Mouse (Mus musculus) liver, embryonic 13.5 days (tissue): ENCODE results near the gene Car14. TPM values are rescaled to one million over a fixed set of nuclear protein-coding genes. Genes with fewer than 3 reads are reported as not detected.
A peak's percentile ranks its signal among the peaks of the same experiment; 100 is the strongest.
"Not testable (repeated sequence)": the region's sequence is repeated elsewhere in the genome, so short reads cannot be mapped to it uniquely, and the experiment has no call there.

ENCODE experiments used
- ATAC-seq: fragments of 200-750 bp; cut with Nextera tagmentation; 2 replicates; pipeline ENCODE4 v1.8.0; 2017; ENCODE audit warnings: low read depth, mild to moderate bottlenecking, moderate number of reproducible peaks, moderate library complexity
- DNase-seq: peaks from one replicate; pipeline ENCODE4 v3.0.0; 2022
- H3K27ac ChIP-seq: fragments of 300-500 bp; sonication (generic); 2 replicates; pipeline ENCODE4 v1.5.1; 2015; ENCODE audit warnings: moderate library complexity, mild to moderate bottlenecking, inconsistent platforms
- H3K27me3 ChIP-seq: fragments of 300-500 bp; sonication (generic); 2 replicates; pipeline ENCODE4 v1.6.1; 2015; ENCODE audit warnings: mild to moderate bottlenecking, inconsistent platforms
- H3K36me3 ChIP-seq: fragments of 300-500 bp; sonication (generic); 2 replicates; pipeline ENCODE4 v1.6.1; 2015; ENCODE audit warnings: mild to moderate bottlenecking, inconsistent platforms
- H3K4me1 ChIP-seq: fragments of 300-500 bp; sonication (generic); replicated peaks from 2 replicates; pipeline ENCODE4 v1.6.1; 2015; ENCODE audit warnings: inconsistent platforms
- H3K4me2 ChIP-seq: fragments of 300-500 bp; sonication (generic); 2 replicates; pipeline ENCODE4 v1.6.1; 2015; ENCODE audit warnings: inconsistent platforms, mild to moderate bottlenecking, moderate library complexity
- H3K4me3 ChIP-seq: fragments of 300-500 bp; sonication (generic); replicated peaks from 2 replicates; pipeline ENCODE4 v1.5.1; 2015; ENCODE audit warnings: mild to moderate bottlenecking, inconsistent platforms
- H3K9ac ChIP-seq: fragments of 300-500 bp; sonication (generic); 2 replicates; pipeline ENCODE4 v1.6.1; 2015; ENCODE audit warnings: mild to moderate bottlenecking, inconsistent platforms
- H3K9me3 ChIP-seq: fragments of 300-500 bp; sonication (generic); replicated peaks from 2 replicates; pipeline ENCODE4 v1.6.1; 2016; ENCODE audit warnings: inconsistent platforms
- WGBS: fragments of 180-500 bp; shearing (Covaris S2); methylation state at CpG from one replicate; pipeline ENCODE4 v1.1.7; 2015; ENCODE audit not compliant: insufficient replicate concordance; 5-methylcytosine and 5-hydroxymethylcytosine counted together
- polyA plus RNA-seq: library from polyadenylated mRNA; unstranded; fragments of >200 nt; fragmentation: Nextera tagmentation; extraction: Ambion mirVana; gene quantifications from 2 replicates; pipeline ENCODE4 v1.2.1, GENCODE M21; 2015

The Car14 gene
- polyA plus RNA-seq = 10.3 and 10.8 TPM in 2 replicates

DNA sequence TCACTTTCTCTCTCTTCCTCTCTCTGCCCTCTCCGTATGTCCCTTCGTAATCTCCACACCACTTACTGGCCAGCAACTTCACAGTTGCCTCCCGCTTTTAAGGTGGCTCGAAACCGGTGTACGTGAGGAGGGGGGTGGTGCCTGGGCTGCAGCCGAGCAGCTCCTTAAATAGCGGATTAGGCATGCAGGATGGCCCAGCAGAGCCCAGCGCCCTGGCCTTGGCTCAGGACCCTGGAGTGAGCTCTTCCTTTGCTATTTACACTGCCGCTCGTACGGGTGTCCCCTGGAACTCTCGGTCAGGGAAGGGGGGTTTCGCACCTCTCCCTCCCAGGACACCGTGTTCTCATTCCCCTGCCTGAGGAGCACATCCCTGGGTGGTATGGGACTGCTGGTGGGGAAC is at the start of gene Car14:
Gene Car14, minus strand, starts transcription at position 124 of the 400 bp plus-strand sequence.
- Histone ChIP-seq H3K27me3 (peaks cover 89% of the 10 kb centered on the region), H3K36me3 (no peaks in the 10 kb centered on the region), H3K4me3 (peak within 1 kb of the TSS; percentile 41), H3K9ac (peak within 1 kb of the TSS; percentile 52; the same call in 1 of the 2 replicates), H3K9me3 (no peaks in the 10 kb centered on the region), H3K4me2 (peak within 1 kb of the TSS; percentile 64), H3K4me1 (peaks cover 38% of the 10 kb centered on the region), H3K27ac (peak within 1 kb of the TSS; percentile 70)
- DNase-seq (no peak), ATAC-seq (no peak; the same call in 1 of the 2 replicates)
- 2% methylated on average over 15 of the region's 15 CpGs for WGBS

- 58% methylated on average over 3 of the region's 3 CpGs for WGBS
- H3K9ac ChIP-seq = no peak overlapping the region
These were observed 49.0 kb upstream of the Car14 start for GRCm38 (mm10) chr3:95953522-95953921.

DNA sequence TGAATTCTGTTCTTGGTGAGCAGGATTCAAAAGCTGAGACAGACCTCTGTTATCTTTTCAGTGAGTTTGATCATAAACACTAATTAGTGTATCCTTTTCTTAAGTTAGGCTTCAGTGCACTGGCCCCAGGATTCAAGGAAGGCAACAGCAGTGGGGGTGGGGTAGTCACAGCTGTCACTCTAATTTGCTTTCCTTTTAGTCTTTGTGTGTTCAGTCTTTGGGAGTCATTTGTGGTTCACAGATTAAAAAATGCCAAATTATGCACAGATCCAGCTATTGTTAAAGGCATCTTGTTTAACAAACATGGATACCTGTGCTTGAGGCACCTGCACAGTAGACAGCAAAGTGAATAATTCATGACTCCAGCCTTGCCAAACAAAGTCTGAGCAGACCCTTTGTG is 48.5 kb upstream of the Car14 start:
- no peaks in the 10 kb centered on the region for H3K27me3 ChIP-seq
- H3K9ac ChIP-seq = no peak overlapping the region
- peaks cover 60% of the 10 kb centered on the region for H3K4me1 ChIP-seq
- no peak for DNase-seq
- H3K4me3 ChIP-seq = no peak overlapping the region
- H3K4me2 ChIP-seq = no peak overlapping the region
- no peak for ATAC-seq
- no peaks in the 10 kb centered on the region for H3K9me3 ChIP-seq
- H3K36me3 ChIP-seq = peaks cover 8% of the 10 kb centered on the region; the same call in 1 of the 2 replicates
- H3K27ac ChIP-seq = no peak overlapping the region

More at GRCm38 (mm10) chr3:95953522-95953921, 49.0 kb upstream of the Car14 start:
- ATAC-seq = no peak
- no peak overlapping the region for H3K4me3 ChIP-seq
- H3K27me3 ChIP-seq = no peaks in the 10 kb centered on the region
- no peak overlapping the region for H3K27ac ChIP-seq
- H3K4me1 ChIP-seq = peaks cover 63% of the 10 kb centered on the region
- H3K9me3 ChIP-seq = no peaks in the 10 kb centered on the region
- no peak for DNase-seq
- H3K4me2 ChIP-seq = no peak overlapping the region
- H3K36me3 ChIP-seq = peaks cover 3% of the 10 kb centered on the region; the same call in 1 of the 2 replicates

DNA sequence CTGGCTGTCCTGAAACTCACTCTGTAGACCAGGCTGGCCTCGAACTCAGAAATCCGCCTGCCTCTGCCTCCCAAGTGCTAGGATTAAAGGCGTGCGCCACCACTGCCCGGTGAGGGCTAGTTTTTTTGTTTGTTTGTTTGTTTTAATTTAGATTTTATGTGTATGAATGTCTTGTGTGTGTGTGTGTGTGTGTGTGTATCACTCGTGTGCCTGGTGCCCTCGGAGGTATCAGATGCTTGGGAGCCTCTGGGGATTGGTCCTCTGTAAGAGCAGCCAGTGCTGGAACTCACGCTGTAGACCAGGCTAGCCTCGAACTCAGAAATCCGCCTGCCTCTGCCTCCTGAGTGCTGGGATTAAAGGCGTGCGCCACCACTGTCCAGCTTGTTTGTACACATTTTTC is 47.1 kb upstream of the Car14 start:
- H3K9me3 ChIP-seq, DNase-seq, H3K27me3 ChIP-seq: not testable (repeated sequence)
- Histone ChIP-seq H3K36me3 (peaks cover 19% of the 10 kb centered on the region), H3K27ac (peak overlapping the region; percentile 91), H3K9ac (peak overlapping the region; percentile 78), H3K4me1 (peaks cover 52% of the 10 kb centered on the region), H3K4me3 (peak overlapping the region; percentile 72), H3K4me2 (peak overlapping the region; percentile 71)
- 55% methylated on average over 12 of the region's 12 CpGs for WGBS
- ATAC-seq = 0 out of 2 replicates have a peak, but pooled peaks have one; percentile 5

- ATAC-seq (peak; percentile 93), DNase-seq (peak; percentile 79)
- Histone ChIP-seq H3K9me3 (no peaks in the 10 kb centered on the region), H3K36me3 (peaks cover 25% of the 10 kb centered on the region), H3K9ac (peak overlapping the region; percentile 78), H3K27ac (peak overlapping the region; percentile 91), H3K4me2 (peak overlapping the region; percentile 71), H3K27me3 (no peaks in the 10 kb centered on the region), H3K4me1 (peaks cover 46% of the 10 kb centered on the region), H3K4me3 (peak overlapping the region; percentile 72)
- WGBS = under 1% methylated on average over 49 of the region's 49 CpGs
These were observed 46.5 kb upstream of the Car14 start for GRCm38 (mm10) chr3:95950763-95951551.

DNA sequence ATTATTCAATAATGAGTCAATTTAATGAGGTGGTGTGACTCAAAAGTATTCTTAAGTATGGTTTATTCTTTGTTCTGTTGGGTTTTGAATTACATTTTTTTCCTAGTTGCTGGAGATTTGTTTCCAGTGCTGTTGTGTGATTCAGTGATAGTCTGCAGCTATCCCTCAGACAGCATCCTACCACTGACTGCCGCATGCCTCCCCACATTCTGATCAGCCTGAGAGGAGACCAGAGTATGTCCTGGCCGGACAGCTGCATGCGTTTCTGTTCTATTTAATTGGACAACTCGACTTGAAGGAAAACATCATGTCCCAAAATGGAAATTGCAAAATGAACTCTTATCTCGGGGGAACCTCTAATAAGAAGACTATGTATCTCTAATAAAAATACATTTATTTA is 43.8 kb upstream of the Car14 start:
- 82% methylated on average over 5 of the region's 5 CpGs for WGBS
- DNase-seq = no peak
- Histone ChIP-seq H3K9me3 (no peaks in the 10 kb centered on the region), H3K4me1 (peaks cover 30% of the 10 kb centered on the region), H3K4me3 (no peak overlapping the region), H3K36me3 (peaks cover 50% of the 10 kb centered on the region), H3K27me3 (no peaks in the 10 kb centered on the region), H3K4me2 (no peak overlapping the region), H3K9ac (no peak overlapping the region), H3K27ac (no peak overlapping the region)
- ATAC-seq = no peak

DNA sequence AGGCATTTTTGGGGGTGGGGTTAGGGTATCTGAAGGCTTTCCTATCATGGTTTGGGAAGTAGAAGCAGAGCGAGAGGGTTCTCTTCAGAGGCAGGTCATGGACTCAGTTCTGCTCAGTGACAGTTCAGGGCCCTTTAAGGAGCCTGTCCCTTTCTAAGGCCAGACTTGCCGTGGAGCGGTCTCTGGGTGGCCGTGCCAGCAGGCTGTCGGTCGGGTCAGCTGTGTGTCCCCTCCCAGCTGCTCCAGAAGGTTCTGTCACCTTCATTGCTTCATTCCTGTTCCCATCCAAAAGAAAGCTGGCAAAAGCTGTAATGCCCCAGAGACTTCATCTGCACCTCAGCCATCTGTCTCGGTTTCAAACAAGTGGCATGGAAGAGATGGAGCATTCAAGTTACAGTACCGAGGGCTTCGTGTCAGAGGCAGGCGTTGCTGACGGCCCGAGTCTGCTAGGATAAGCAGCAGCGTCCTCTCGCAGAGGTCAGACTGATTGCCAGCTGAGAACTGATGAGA is 41.3 kb upstream of the Car14 start:
- Histone ChIP-seq H3K27ac (no peak overlapping the region), H3K27me3 (no peaks in the 10 kb centered on the region), H3K9me3 (no peaks in the 10 kb centered on the region), H3K4me3 (no peak overlapping the region), H3K36me3 (peaks cover 75% of the 10 kb centered on the region), H3K9ac (no peak overlapping the region), H3K4me1 (peaks cover 16% of the 10 kb centered on the region), H3K4me2 (no peak overlapping the region)
- DNase-seq = no peak
- 89% methylated on average over 14 of the region's 14 CpGs for WGBS
- ATAC-seq = no peak

GRCm38 (mm10) chr3:95944742-95945141 is 40.3 kb upstream of the Car14 start:
- DNase-seq (no peak), ATAC-seq (no peak)

GRCm38 (mm10) chr3:95943226-95943625 is 38.7 kb upstream of the Car14 start:
- H3K27ac ChIP-seq = no peak overlapping the region
- no peaks in the 10 kb centered on the region; the same call in 1 of the 2 replicates for H3K4me1 ChIP-seq
- no peak overlapping the region for H3K4me3 ChIP-seq
- ATAC-seq (no peak), DNase-seq (no peak)
- 91% methylated on average over 7 of the region's 7 CpGs for WGBS
- no peak overlapping the region for H3K4me2 ChIP-seq
- H3K9ac ChIP-seq = no peak overlapping the region
- H3K27me3 ChIP-seq = no peaks in the 10 kb centered on the region
- no peaks in the 10 kb centered on the region for H3K9me3 ChIP-seq
- H3K36me3 ChIP-seq = peaks cover 95% of the 10 kb centered on the region

More at GRCm38 (mm10) chr3:95944742-95945141, 40.3 kb upstream of the Car14 start:
- Histone ChIP-seq H3K4me2 (no peak overlapping the region), H3K9me3 (no peaks in the 10 kb centered on the region), H3K4me1 (peaks cover 10% of the 10 kb centered on the region), H3K4me3 (no peak overlapping the region), H3K27ac (no peak overlapping the region), H3K27me3 (no peaks in the 10 kb centered on the region), H3K9ac (no peak overlapping the region), H3K36me3 (peaks cover 85% of the 10 kb centered on the region)
- WGBS = 82% methylated on average over 8 of the region's 8 CpGs

GRCm38 (mm10) chr3:95942749-95943148 is 38.3 kb upstream of the Car14 start:
- Histone ChIP-seq H3K27me3 (no peaks in the 10 kb centered on the region), H3K4me1 (no peaks in the 10 kb centered on the region; the same call in 1 of the 2 replicates), H3K4me3 (no peak overlapping the region), H3K27ac (no peak overlapping the region), H3K4me2 (no peak overlapping the region), H3K36me3 (peaks cover 95% of the 10 kb centered on the region), H3K9ac (no peak overlapping the region), H3K9me3 (no peaks in the 10 kb centered on the region)
- no peak for ATAC-seq
- 72% methylated on average over 6 of the region's 6 CpGs for WGBS
- DNase-seq = no peak

DNA sequence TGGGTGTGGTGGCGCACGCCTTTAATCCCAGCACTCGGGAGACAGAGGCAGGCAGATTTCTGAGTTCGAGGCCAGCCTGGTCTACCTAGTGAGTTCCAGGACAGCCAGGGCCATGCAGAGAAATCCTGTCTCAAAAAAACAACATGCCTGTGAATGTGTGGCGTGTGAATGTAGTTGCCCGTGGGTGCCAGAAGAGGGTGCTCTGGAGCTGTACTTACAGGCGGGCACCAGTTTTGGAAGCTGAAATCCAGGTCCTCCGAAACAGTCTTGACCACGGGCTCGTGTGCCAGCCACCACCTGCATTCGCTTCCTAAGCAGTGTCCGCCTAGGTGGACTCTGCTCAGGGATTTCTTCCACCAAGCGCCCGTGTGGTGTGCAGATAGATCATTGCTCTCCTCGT is 34.3 kb upstream of the Car14 start:
- no peak for ATAC-seq
- peak; percentile 26 for DNase-seq
- no peaks in the 10 kb centered on the region for H3K27me3 ChIP-seq
- H3K4me3 ChIP-seq = no peak overlapping the region
- no peaks in the 10 kb centered on the region; the same call in 1 of the 2 replicates for H3K4me1 ChIP-seq
- no peak overlapping the region for H3K27ac ChIP-seq
- no peak overlapping the region for H3K9ac ChIP-seq
- H3K9me3 ChIP-seq = no peaks in the 10 kb centered on the region
- H3K36me3 ChIP-seq = peaks cover 98% of the 10 kb centered on the region
- WGBS = 85% methylated on average over 15 of the region's 15 CpGs
- no peak overlapping the region for H3K4me2 ChIP-seq
